Mouse (Mus musculus) midbrain, embryonic 13.5 days (tissue): ENCODE measurements at regions not wholly inside any gene's neighbourhood (a gene's known extent, or its start where the extent isn't known, plus 50 kb on each side); places are given as distances from the start of the nearest gene placed in this dataset.
A peak's percentile ranks its signal among the peaks of the same experiment; 100 is the strongest.

Source experiments
- ATAC-seq: fragments of 200-750 bp; cut with Nextera tagmentation; 2 replicates; pipeline ENCODE4 v1.8.0; 2017; ENCODE audit warnings: mild to moderate bottlenecking, moderate TSS enrichment, moderate library complexity
- H3K27ac ChIP-seq: fragments of 300-500 bp; sonication (generic); 2 replicates; pipeline ENCODE4 v1.5.1; 2015; ENCODE audit warnings: inconsistent platforms, mild to moderate bottlenecking, moderate library complexity
- H3K27me3 ChIP-seq: fragments of 300-500 bp; sonication (generic); 2 replicates; pipeline ENCODE4 v1.6.1; 2015; ENCODE audit warnings: mild to moderate bottlenecking, inconsistent platforms
- H3K36me3 ChIP-seq: fragments of 300-500 bp; sonication (generic); 2 replicates; pipeline ENCODE4 v1.6.1; 2015; ENCODE audit warnings: mild to moderate bottlenecking, inconsistent platforms
- H3K4me1 ChIP-seq: fragments of 300-500 bp; sonication (generic); replicated peaks from 2 replicates; pipeline ENCODE4 v1.6.1; 2015; ENCODE audit warnings: inconsistent platforms
- H3K4me2 ChIP-seq: fragments of 300-500 bp; sonication (generic); replicated peaks from 2 replicates; pipeline ENCODE4 v1.6.1; 2015; ENCODE audit warnings: moderate library complexity, mild to moderate bottlenecking, inconsistent platforms
- H3K4me3 ChIP-seq: fragments of 300-500 bp; sonication (generic); replicated peaks from 2 replicates; pipeline ENCODE4 v1.5.1; 2015; ENCODE audit warnings: mild to moderate bottlenecking, inconsistent platforms
- H3K9ac ChIP-seq: fragments of 300-500 bp; sonication (generic); replicated peaks from 2 replicates; pipeline ENCODE4 v1.6.1; 2015; ENCODE audit warnings: mild to moderate bottlenecking, inconsistent platforms
- H3K9me3 ChIP-seq: fragments of 300-500 bp; sonication (generic); 2 replicates; pipeline ENCODE4 v1.6.1; 2016; ENCODE audit warnings: mild to moderate bottlenecking, inconsistent platforms
- WGBS: fragments of 180-500 bp; shearing (Covaris S2); methylation state at CpG from one replicate; pipeline ENCODE4 v1.1.7; 2015; 5-methylcytosine and 5-hydroxymethylcytosine counted together

DNA sequence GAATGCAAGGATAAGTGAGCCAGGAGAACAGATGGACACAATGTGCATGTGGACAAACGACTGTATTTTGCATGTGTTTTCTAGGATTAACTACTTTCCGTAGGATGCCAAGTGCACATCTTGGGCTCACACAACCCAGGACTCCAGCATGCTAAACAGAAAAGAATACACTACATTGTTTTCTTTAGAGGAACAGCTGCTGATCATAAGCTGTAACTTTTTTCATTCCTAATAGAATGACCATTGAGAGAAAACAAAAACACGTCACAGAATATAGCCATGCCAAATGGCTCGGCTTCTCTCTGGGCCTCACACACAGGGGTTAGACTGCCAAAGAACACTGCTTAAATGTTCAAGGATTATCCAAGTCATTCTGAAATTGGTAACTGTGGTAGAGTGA, 765.2 kb downstream of the Gsdmc2 start:
- Histone ChIP-seq H3K4me3 (no peak overlapping the region), H3K9ac (no peak overlapping the region), H3K27me3 (no peaks in the 10 kb centered on the region), H3K9me3 (no peaks in the 10 kb centered on the region), H3K27ac (no peak overlapping the region), H3K36me3 (no peaks in the 10 kb centered on the region), H3K4me1 (no peaks in the 10 kb centered on the region), H3K4me2 (no peak overlapping the region)
- WGBS: 31% methylated on average over 4 of the region's 4 CpGs
- peak; percentile 60; the same call in 1 of the 2 replicates for ATAC-seq

- Histone ChIP-seq H3K27ac (no peak overlapping the region), H3K27me3 (no peaks in the 10 kb centered on the region), H3K9me3 (no peaks in the 10 kb centered on the region), H3K4me1 (no peaks in the 10 kb centered on the region), H3K4me2 (no peak overlapping the region), H3K36me3 (no peaks in the 10 kb centered on the region), H3K4me3 (no peak overlapping the region), H3K9ac (no peak overlapping the region)
- ATAC-seq: no peak
- WGBS: 85% methylated on average over 4 of the region's 4 CpGs
Measured at GRCm38 (mm10) chr15:63071921-63072320, 773.1 kb downstream of the Gsdmc2 start.

- ATAC-seq: no peak
- WGBS: 89% methylated on average over 3 of the region's 3 CpGs
- H3K27ac ChIP-seq: no peak overlapping the region
Measured at GRCm38 (mm10) chr15:63067126-63067525, 777.9 kb downstream of the Gsdmc2 start.

GRCm38 (mm10) chr15:63066020-63066439, 778.9 kb downstream of the Gsdmc2 start:
- Histone ChIP-seq H3K27ac (no peak overlapping the region), H3K4me3 (no peak overlapping the region), H3K4me2 (no peak overlapping the region), H3K27me3 (no peaks in the 10 kb centered on the region), H3K36me3 (no peaks in the 10 kb centered on the region), H3K9ac (no peak overlapping the region), H3K9me3 (no peaks in the 10 kb centered on the region), H3K4me1 (no peaks in the 10 kb centered on the region)
- ATAC-seq: no peak
- WGBS: 75% methylated on average over 2 of the region's 2 CpGs

More at GRCm38 (mm10) chr15:63067126-63067525, 777.9 kb downstream of the Gsdmc2 start:
- H3K36me3 ChIP-seq: no peaks in the 10 kb centered on the region
- H3K4me2 ChIP-seq: no peak overlapping the region
- no peaks in the 10 kb centered on the region for H3K27me3 ChIP-seq
- no peaks in the 10 kb centered on the region for H3K9me3 ChIP-seq
- H3K4me3 ChIP-seq: no peak overlapping the region
- H3K4me1 ChIP-seq: no peaks in the 10 kb centered on the region
- H3K9ac ChIP-seq: no peak overlapping the region

GRCm38 (mm10) chr15:63061891-63062290, 783.1 kb downstream of the Gsdmc2 start:
- no peak overlapping the region for H3K9ac ChIP-seq
- no peak overlapping the region for H3K4me2 ChIP-seq
- no peaks in the 10 kb centered on the region for H3K27me3 ChIP-seq
- H3K9me3 ChIP-seq: no peaks in the 10 kb centered on the region
- no peaks in the 10 kb centered on the region for H3K36me3 ChIP-seq
- no peak overlapping the region for H3K27ac ChIP-seq
- no peaks in the 10 kb centered on the region for H3K4me1 ChIP-seq
- ATAC-seq: no peak
- no peak overlapping the region for H3K4me3 ChIP-seq
- 89% methylated on average over 3 of the region's 3 CpGs for WGBS

GRCm38 (mm10) chr15:63060826-63061225, 784.2 kb downstream of the Gsdmc2 start:
- Histone ChIP-seq H3K9ac (no peak overlapping the region), H3K36me3 (no peaks in the 10 kb centered on the region), H3K9me3 (no peaks in the 10 kb centered on the region), H3K4me1 (no peaks in the 10 kb centered on the region), H3K27ac (no peak overlapping the region), H3K27me3 (no peaks in the 10 kb centered on the region), H3K4me2 (no peak overlapping the region), H3K4me3 (no peak overlapping the region)
- WGBS: 92% methylated on average over 3 of the region's 3 CpGs
- no peak for ATAC-seq

GRCm38 (mm10) chr15:63052570-63053255, 792.3 kb downstream of the Gsdmc2 start:
- Histone ChIP-seq H3K4me1 (0 out of 2 replicates have a peak, but pooled peaks cover 4% of the 10 kb centered on the region), H3K9ac (no peak overlapping the region), H3K27ac (no peak overlapping the region), H3K36me3 (no peaks in the 10 kb centered on the region), H3K27me3 (no peaks in the 10 kb centered on the region), H3K4me2 (no peak overlapping the region), H3K9me3 (no peaks in the 10 kb centered on the region), H3K4me3 (no peak overlapping the region)
- 2% methylated on average over 3 of the region's 3 CpGs for WGBS
- no peak for ATAC-seq

DNA sequence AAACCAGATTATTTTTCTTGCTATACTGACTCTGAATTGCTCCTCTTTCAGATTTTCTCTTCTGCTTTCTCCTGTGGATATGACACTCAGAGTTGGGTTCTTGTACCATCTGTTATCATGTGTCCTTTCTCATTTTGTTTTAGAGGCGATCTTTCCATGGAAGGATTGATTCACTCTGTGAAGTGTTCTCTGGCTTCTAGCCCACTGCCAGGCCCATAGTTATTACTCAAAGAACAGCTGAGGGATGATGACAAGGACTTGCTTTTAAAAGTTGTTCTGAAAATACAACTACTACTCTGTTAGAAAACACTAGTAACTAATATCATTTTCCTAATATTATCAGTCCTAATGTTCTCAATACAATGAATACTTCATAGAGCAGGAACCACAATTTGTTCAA, 794.9 kb downstream of the Gsdmc2 start:
- no peaks in the 10 kb centered on the region for H3K36me3 ChIP-seq
- ATAC-seq: no peak
- 97% methylated on average over 1 of the region's 1 CpGs for WGBS
- H3K4me3 ChIP-seq: no peak overlapping the region
- H3K27ac ChIP-seq: no peak overlapping the region
- no peaks in the 10 kb centered on the region for H3K27me3 ChIP-seq
- no peak overlapping the region for H3K9ac ChIP-seq
- no peaks in the 10 kb centered on the region for H3K9me3 ChIP-seq
- no peak overlapping the region for H3K4me2 ChIP-seq
- H3K4me1 ChIP-seq: 0 out of 2 replicates have a peak, but pooled peaks cover 4% of the 10 kb centered on the region

DNA sequence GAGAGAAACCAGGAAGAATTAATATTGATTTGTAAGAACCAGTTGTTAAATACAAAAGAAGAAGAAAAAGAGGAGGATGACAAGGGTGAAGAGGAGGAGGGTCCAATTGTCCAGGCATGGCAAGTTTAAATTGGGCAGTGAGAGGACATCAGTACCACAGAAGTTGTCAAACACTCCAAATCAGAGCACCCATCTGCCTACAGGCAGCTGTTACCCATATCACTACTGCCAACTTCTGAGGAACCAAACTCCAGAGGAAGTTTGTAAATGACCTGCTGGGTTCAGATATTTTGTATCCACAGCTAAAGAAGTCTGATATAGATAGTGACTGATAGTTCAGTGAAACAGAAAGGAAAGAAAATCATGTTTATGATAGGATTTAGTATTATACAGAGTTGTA, 802.6 kb downstream of the Gsdmc2 start:
- Histone ChIP-seq H3K4me3 (no peak overlapping the region), H3K4me1 (no peaks in the 10 kb centered on the region), H3K9ac (no peak overlapping the region), H3K36me3 (no peaks in the 10 kb centered on the region), H3K27me3 (no peaks in the 10 kb centered on the region), H3K4me2 (no peak overlapping the region), H3K9me3 (no peaks in the 10 kb centered on the region), H3K27ac (no peak overlapping the region)
- no peak for ATAC-seq

GRCm38 (mm10) chr15:63036241-63036640, 808.7 kb downstream of the Gsdmc2 start:
- no peak overlapping the region for H3K4me2 ChIP-seq
- H3K9me3 ChIP-seq: no peaks in the 10 kb centered on the region
- H3K27ac ChIP-seq: no peak overlapping the region
- no peak overlapping the region for H3K9ac ChIP-seq
- H3K4me3 ChIP-seq: no peak overlapping the region
- no peak for ATAC-seq
- H3K4me1 ChIP-seq: no peaks in the 10 kb centered on the region
- WGBS: 93% methylated on average over 7 of the region's 7 CpGs
- no peaks in the 10 kb centered on the region for H3K27me3 ChIP-seq
- H3K36me3 ChIP-seq: no peaks in the 10 kb centered on the region

GRCm38 (mm10) chr15:63020826-63021225, 824.2 kb downstream of the Gsdmc2 start:
- WGBS: 90% methylated on average over 2 of the region's 2 CpGs
- Histone ChIP-seq H3K27me3 (no peaks in the 10 kb centered on the region), H3K9ac (no peak overlapping the region), H3K4me2 (no peak overlapping the region), H3K36me3 (no peaks in the 10 kb centered on the region), H3K27ac (no peak overlapping the region), H3K4me3 (no peak overlapping the region), H3K4me1 (no peaks in the 10 kb centered on the region), H3K9me3 (no peaks in the 10 kb centered on the region)
- no peak for ATAC-seq

- Histone ChIP-seq H3K27me3 (no peaks in the 10 kb centered on the region), H3K4me2 (no peak overlapping the region), H3K9ac (no peak overlapping the region), H3K4me3 (no peak overlapping the region), H3K36me3 (no peaks in the 10 kb centered on the region), H3K27ac (no peak overlapping the region), H3K4me1 (no peaks in the 10 kb centered on the region), H3K9me3 (no peaks in the 10 kb centered on the region)
- WGBS: 78% methylated on average over 3 of the region's 3 CpGs
- ATAC-seq: no peak
Measured at GRCm38 (mm10) chr15:63017966-63018365, 827.0 kb downstream of the Gsdmc2 start.
